Mouse (Mus musculus): ENCODE data around the gene Tex30.
"Not testable (repeated sequence)": the region's sequence is repeated elsewhere in the genome, so short reads cannot be mapped to it uniquely, and the experiment has no call there.

Gene Tex30

GRCm38 (mm10) chr1:44102259-44102717 is at the start of gene Tex30:
Tex30 (minus strand) TSS chr1:44102441.
- peak; percentile 95 for DNase-seq (ENCODE audit: low spot score)

GRCm38 (mm10) chr1:44148706-44149105 is 46.5 kb upstream of the Tex30 start:
- no peak for DNase-seq (ENCODE audit: low spot score)

GRCm38 (mm10) chr1:44147563-44148381 is 45.5 kb upstream of the Tex30 start, which contains the start of gene Ercc5:
Ercc5 (plus strand) TSS chr1:44147744.
- peak; percentile 84 for DNase-seq (ENCODE audit: low spot score)

- DNase-seq (ENCODE audit: low spot score) = no peak
Measured at GRCm38 (mm10) chr1:44142747-44143146, 40.5 kb upstream of the Tex30 start.

GRCm38 (mm10) chr1:44140232-44140631 is 38.0 kb upstream of the Tex30 start:
- DNase-seq (ENCODE audit: low spot score) = no peak

- no peak for DNase-seq (ENCODE audit: low spot score)
Measured at GRCm38 (mm10) chr1:44129929-44130581, 27.8 kb upstream of the Tex30 start.

- no peak for DNase-seq (ENCODE audit: low spot score)
Measured at GRCm38 (mm10) chr1:44125590-44125989, 23.3 kb upstream of the Tex30 start.

GRCm38 (mm10) chr1:44122256-44122655 is 20.0 kb upstream of the Tex30 start:
- no peak for DNase-seq (ENCODE audit: low spot score)

GRCm38 (mm10) chr1:44120074-44120406 is 17.8 kb upstream of the Tex30 start:
- DNase-seq (ENCODE audit: low spot score) = no peak

GRCm38 (mm10) chr1:44119201-44120073 is 17.2 kb upstream of the Tex30 start:
- peak; percentile 83 for DNase-seq (ENCODE audit: low spot score)

GRCm38 (mm10) chr1:44118239-44119054 is 16.2 kb upstream of the Tex30 start, which contains the start of the genes Kdelc1 and Bivm:
Kdelc1 (minus strand) TSS chr1:44118808.
Bivm (plus strand) TSS chr1:44118957.
- peak; percentile 90 for DNase-seq (ENCODE audit: low spot score)

- no peak for DNase-seq (ENCODE audit: low spot score)
Measured at GRCm38 (mm10) chr1:44117571-44117970, 15.3 kb upstream of the Tex30 start.

- no peak for DNase-seq (ENCODE audit: low spot score)
Measured at GRCm38 (mm10) chr1:44102939-44103338, 698 bp upstream of the Tex30 start.

- peak; percentile 24 for DNase-seq (ENCODE audit: low spot score)
Measured at GRCm38 (mm10) chr1:44101448-44102225, 604 bp downstream of the Tex30 start.

- peak; percentile 53 for DNase-seq (ENCODE audit: low spot score)
Measured at GRCm38 (mm10) chr1:44064625-44065024, 37.6 kb downstream of the Tex30 start.

- no peak for DNase-seq (ENCODE audit: low spot score)
Measured at GRCm38 (mm10) chr1:44063439-44063838, 38.8 kb downstream of the Tex30 start.

- DNase-seq (ENCODE audit: low spot score) = no peak
Measured at GRCm38 (mm10) chr1:44061836-44062235, 40.4 kb downstream of the Tex30 start, which contains the start of gene Gm8251. Gm8251 (minus strand) TSS chr1:44061936.

- no peak for DNase-seq (ENCODE audit: low spot score)
Measured at GRCm38 (mm10) chr1:44057805-44058204, 44.4 kb downstream of the Tex30 start.

GRCm38 (mm10) chr1:44046556-44046955 is 55.7 kb downstream of the Tex30 start:
- DNase-seq (ENCODE audit: low spot score) = no peak

- DNase-seq (ENCODE audit: low spot score) = not testable (repeated sequence)
Measured at GRCm38 (mm10) chr1:44045689-44046088, 56.6 kb downstream of the Tex30 start.
